Mouse (Mus musculus) hindbrain, postnatal 0 days (tissue): Measurements from ENCODE around the gene Nectin1. TPM values are rescaled to one million over a fixed set of nuclear protein-coding genes. Genes with fewer than 3 reads are reported as not detected.

Source experiments
- ATAC-seq: fragments of 200-750 bp; cut with Nextera tagmentation; 2 replicates; pipeline ENCODE4 v1.8.0; 2017; ENCODE audit warnings: mild to moderate bottlenecking, moderate TSS enrichment, moderate library complexity
- DNase-seq: peaks from one replicate; pipeline ENCODE4 v3.0.0-alpha.2; 2015; ENCODE audit warnings: low spot score
- H3K27ac ChIP-seq: fragments of 300-500 bp; sonication (generic); 2 replicates; pipeline ENCODE4 v1.5.1; 2014; ENCODE audit warnings: mild to moderate bottlenecking
- H3K27me3 ChIP-seq: fragments of 300-500 bp; sonication (generic); 2 replicates; pipeline ENCODE4 v1.6.1; 2014; ENCODE audit warnings: low read length, mixed read lengths; ENCODE audit not compliant: insufficient read depth
- H3K36me3 ChIP-seq: fragments of 300-500 bp; sonication (generic); 2 replicates; pipeline ENCODE4 v1.6.1; 2014; ENCODE audit warnings: low read length, mixed read lengths; ENCODE audit not compliant: insufficient read depth
- H3K4me1 ChIP-seq: fragments of 300-500 bp; sonication (generic); 2 replicates; pipeline ENCODE4 v1.6.1; 2014; ENCODE audit warnings: antibody characterized with exemption, low read length, mixed read lengths; ENCODE audit not compliant: insufficient read depth
- H3K4me2 ChIP-seq: fragments of 300-500 bp; sonication (generic); 2 replicates; pipeline ENCODE4 v1.6.1; 2014; ENCODE audit warnings: low read depth, mild to moderate bottlenecking, low read length, moderate library complexity, mixed read lengths
- H3K4me3 ChIP-seq: fragments of 300-500 bp; sonication (generic); 2 replicates; pipeline ENCODE4 v1.5.1; 2014; ENCODE audit warnings: low read length
- H3K9ac ChIP-seq: fragments of 300-500 bp; sonication (generic); replicated peaks from 2 replicates; pipeline ENCODE4 v1.6.1; 2014; ENCODE audit warnings: mild to moderate bottlenecking, low read length, moderate library complexity, mixed read lengths
- H3K9me3 ChIP-seq: fragments of 300-500 bp; sonication (generic); 2 replicates; pipeline ENCODE4 v1.6.1; 2016; ENCODE audit warnings: low read length, mixed read lengths
- CTCF ChIP-seq: IDR thresholded peaks from 2 replicates; pipeline ENCODE4 v1.5.1; 2016; ENCODE audit warnings: antibody characterized with exemption, control low read depth, low read depth
- WGBS: fragments of 180-500 bp; shearing (Covaris S2); extraction: QIAGEN DNeasy Blood & Tissue Kit; methylation state at CpG from one replicate; pipeline ENCODE4 v1.1.7; 2014; 5-methylcytosine and 5-hydroxymethylcytosine counted together
- polyA plus RNA-seq: library from polyadenylated mRNA; unstranded; fragments of >200 nt; fragmentation: Nextera tagmentation; extraction: Ambion mirVana; gene quantifications from 2 replicates; pipeline ENCODE4 v1.2.1, GENCODE M21; 2015
- total RNA-seq: library from RNA; depleted of rRNA; stranded (reverse); fragments of >200 nt; gene quantifications from 2 replicates; pipeline ENCODE4 v1.2.3, GENCODE M21; 2014

Nectin1 gene
- total and polyA plus RNA-seq, 2 experiments from 2014 or later: 17.1 to 72.8 TPM

DNA sequence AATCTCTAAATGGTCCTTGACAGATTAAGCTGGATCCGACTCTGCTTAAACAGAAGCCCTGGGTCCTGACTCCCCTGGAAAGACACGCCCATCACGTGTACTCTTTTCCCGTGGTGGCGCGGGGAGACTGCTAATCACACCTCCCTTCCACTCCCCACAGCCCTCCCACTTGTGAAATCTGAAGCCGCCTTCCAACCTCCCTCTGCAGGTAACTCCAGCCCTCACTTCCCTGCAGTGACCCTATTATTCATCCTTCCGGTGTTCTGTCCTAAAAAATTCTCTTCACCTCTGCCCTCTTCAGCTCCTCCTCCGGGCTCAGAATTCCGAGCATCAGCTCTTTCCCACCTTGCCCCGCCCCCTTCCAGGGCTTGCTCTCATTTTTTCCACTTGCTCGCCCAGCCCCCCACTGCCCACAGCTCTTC, 5.9 kb upstream of the Nectin1 start:
- no peak overlapping the region for H3K4me3 ChIP-seq
- ATAC-seq: peak; percentile 46; the same call in 1 of the 2 replicates
- no peak for DNase-seq
- no peaks in the 10 kb centered on the region for H3K9me3 ChIP-seq
- no peaks in the 10 kb centered on the region for H3K27me3 ChIP-seq
- H3K27ac ChIP-seq: 0 out of 2 replicates have a peak overlapping the region, but pooled peaks have one; percentile 8
- under 1% methylated on average over 11 of the region's 12 CpGs for WGBS
- 0 out of 2 replicates have a peak overlapping the region, but pooled peaks have one; percentile 17 for H3K9ac ChIP-seq
- H3K4me2 ChIP-seq: peak overlapping the region; percentile 46
- H3K36me3 ChIP-seq: no peaks in the 10 kb centered on the region
- no peak for TF ChIP-seq CTCF
- H3K4me1 ChIP-seq: peaks cover 13% of the 10 kb centered on the region

DNA sequence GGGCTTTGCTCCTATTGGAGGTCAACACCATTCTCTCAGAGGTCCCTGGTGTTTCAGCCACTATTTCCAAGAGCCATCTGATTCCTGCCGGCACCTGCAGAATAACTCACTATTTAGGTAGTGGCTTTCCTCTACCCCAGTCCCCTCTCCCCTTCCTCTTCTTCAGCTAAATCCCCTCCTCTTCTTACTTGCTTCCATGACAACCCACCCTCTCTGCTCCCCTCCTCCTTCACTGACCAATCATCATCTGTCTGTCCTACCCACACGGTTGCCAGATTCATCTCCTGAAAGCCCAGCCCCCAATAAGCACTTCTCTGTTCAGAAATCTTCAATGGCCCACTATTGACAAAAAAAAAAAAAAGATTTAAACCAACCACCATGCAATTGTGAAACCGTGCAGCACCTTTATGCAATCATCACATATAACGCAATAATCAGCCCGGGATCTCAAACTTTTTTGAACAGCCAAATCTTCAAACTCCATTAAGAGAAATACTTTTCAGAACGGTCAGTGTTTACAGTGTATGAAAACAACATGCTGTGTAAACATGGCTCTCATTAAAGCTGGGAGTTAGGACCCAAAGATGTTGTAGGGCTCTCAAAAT, 5.2 kb upstream of the Nectin1 start:
- Histone ChIP-seq H3K27me3 (no peaks in the 10 kb centered on the region), H3K4me1 (peaks cover 17% of the 10 kb centered on the region), H3K4me3 (no peak overlapping the region), H3K9me3 (no peaks in the 10 kb centered on the region), H3K36me3 (no peaks in the 10 kb centered on the region), H3K9ac (no peak overlapping the region), H3K27ac (no peak overlapping the region), H3K4me2 (peak overlapping the region; percentile 46)
- WGBS: 34% methylated on average over 6 of the region's 6 CpGs
- ATAC-seq (no peak), DNase-seq (no peak)
- no peak for TF ChIP-seq CTCF

GRCm38 (mm10) chr9:43741277-43741676, 2.5 kb upstream of the Nectin1 start:
- no peak for TF ChIP-seq CTCF
- ATAC-seq: no peak
- no peak overlapping the region for H3K4me2 ChIP-seq
- H3K27me3 ChIP-seq: no peaks in the 10 kb centered on the region
- WGBS: 86% methylated on average over 2 of the region's 2 CpGs
- H3K9me3 ChIP-seq: no peaks in the 10 kb centered on the region
- no peak overlapping the region for H3K4me3 ChIP-seq
- H3K9ac ChIP-seq: no peak overlapping the region
- H3K36me3 ChIP-seq: no peaks in the 10 kb centered on the region
- DNase-seq: no peak
- H3K27ac ChIP-seq: no peak overlapping the region
- H3K4me1 ChIP-seq: peaks cover 22% of the 10 kb centered on the region

DNA sequence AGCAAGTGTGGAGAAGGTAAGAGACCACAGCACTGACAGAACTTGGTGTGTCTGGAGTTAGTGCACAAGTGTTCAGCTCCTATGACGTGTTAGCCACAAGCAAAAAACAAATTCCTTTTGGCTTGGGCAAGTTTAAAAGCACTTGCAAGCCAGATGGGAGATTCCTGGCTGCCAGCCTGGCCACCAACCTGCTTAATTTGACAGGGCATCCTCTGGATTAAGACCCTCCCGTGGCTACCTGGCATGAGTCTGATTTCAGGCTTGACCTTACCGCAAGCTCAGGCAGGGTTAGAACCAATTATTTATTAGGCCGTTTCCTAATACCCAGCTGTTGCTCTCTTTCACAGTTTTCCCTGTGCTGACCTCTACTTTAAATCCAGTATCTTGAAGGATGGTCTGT, 1.7 kb upstream of the Nectin1 start:
- Histone ChIP-seq H3K9me3 (no peaks in the 10 kb centered on the region), H3K27ac (no peak overlapping the region), H3K4me1 (peaks cover 27% of the 10 kb centered on the region), H3K4me2 (no peak overlapping the region), H3K4me3 (no peak overlapping the region), H3K9ac (no peak overlapping the region), H3K36me3 (no peaks in the 10 kb centered on the region), H3K27me3 (no peaks in the 10 kb centered on the region)
- DNase-seq (no peak), ATAC-seq (no peak)
- no peak for TF ChIP-seq CTCF
- 62% methylated on average over 4 of the region's 4 CpGs for WGBS

DNA sequence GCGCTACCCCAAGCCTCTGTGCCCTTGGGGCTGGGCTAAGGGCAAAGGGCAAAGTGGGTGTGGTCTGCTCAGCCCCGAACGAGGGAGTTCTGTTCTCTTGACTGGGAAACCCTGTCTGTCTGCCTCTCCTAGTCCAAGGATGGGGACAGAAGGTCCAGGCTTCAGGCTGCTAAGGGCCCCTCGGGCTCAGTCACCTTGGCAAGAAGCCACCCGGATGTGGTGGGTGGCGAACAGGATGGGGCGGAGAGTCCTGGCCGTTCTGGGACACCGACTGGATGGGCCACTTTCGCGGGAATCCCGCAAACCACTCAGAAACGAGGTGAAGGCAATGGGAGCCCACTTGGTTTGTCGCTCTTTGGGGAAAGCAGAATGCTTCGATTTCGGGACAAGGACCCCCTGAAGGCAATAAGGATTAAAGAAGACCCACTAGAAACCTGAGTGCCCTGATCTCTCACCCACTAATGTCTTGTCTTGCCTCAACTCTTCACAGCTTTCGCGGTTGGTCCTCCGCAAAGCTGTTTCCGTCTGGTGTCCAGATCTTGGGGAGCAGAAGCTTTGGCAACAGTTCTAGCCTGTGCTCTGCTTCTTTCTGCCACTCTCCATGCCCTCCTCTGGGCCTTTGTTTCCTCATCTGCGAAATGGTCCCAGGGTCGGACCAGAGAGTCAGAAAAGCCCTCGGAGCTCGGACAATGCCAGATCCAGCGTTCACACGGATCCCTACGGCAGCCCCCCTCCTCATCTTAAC, 710 bp upstream of the Nectin1 start:
- peak overlapping the region; percentile 92; the same call in 1 of the 2 replicates for H3K27ac ChIP-seq
- no peaks in the 10 kb centered on the region for H3K9me3 ChIP-seq
- H3K27me3 ChIP-seq: no peaks in the 10 kb centered on the region
- no peaks in the 10 kb centered on the region for H3K36me3 ChIP-seq
- DNase-seq: peak; percentile 70
- peak overlapping the region; percentile 88 for H3K4me3 ChIP-seq
- 2% methylated on average over 27 of the region's 27 CpGs for WGBS
- peaks cover 25% of the 10 kb centered on the region for H3K4me1 ChIP-seq
- TF ChIP-seq CTCF: no peak
- no peak for ATAC-seq
- H3K4me2 ChIP-seq: peak overlapping the region; percentile 90
- peak overlapping the region; percentile 95 for H3K9ac ChIP-seq

DNA sequence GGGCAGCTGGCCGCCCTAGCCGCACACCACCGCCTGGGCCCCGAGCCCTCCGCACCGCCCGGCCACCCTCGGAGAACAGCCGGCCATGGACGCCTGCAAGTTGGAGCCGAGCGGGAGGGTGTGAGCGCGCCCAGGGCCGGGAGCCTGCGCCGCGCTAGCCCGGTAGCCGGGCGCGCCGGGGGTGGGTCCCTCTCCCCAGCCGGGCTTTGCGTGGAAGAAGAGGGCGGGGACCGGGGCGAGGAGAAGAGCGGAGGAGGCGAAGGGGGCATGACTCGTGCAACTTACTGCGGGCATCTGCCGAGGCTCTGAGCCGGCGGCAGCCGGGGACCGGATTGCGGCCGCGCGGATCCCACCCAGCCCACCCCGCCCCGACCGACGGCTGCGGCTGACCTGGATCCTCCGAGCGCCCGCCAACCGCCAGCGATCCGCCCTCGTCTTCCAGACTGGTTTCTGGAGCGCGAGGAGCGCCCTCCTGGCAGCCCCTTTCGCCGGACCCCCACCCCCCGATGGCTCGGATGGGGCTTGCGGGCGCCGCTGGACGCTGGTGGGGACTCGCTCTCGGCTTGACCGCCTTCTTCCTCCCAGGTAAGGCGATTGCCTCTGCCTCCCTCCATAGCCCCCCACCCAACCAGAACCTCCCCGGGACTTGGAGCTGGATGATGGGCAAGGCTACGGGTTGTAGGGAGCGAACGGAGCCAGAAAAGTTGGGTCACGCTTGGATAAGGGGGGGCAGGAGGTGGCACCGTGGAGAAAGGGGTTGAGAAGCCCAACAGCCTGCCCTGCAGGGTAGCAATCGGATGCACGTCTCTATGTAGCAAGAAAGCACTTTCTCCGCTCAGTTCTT, 576 bp downstream of the Nectin1 start:
- H3K4me1 ChIP-seq: peaks cover 33% of the 10 kb centered on the region
- H3K4me3 ChIP-seq: peak overlapping the region; percentile 88
- ATAC-seq (peak; percentile 62), DNase-seq (peak; percentile 58)
- peak overlapping the region; percentile 95 for H3K9ac ChIP-seq
- 4% methylated on average over 41 of the region's 77 CpGs for whole genome bisulfite sequencing
- H3K27ac ChIP-seq: peak overlapping the region; percentile 92
- H3K27me3 ChIP-seq: no peaks in the 10 kb centered on the region
- H3K9me3 ChIP-seq: no peaks in the 10 kb centered on the region
- no peaks in the 10 kb centered on the region for H3K36me3 ChIP-seq
- no peak for TF ChIP-seq CTCF
- peak overlapping the region; percentile 90 for H3K4me2 ChIP-seq
